Mouse (Mus musculus): Measurements from ENCODE around the gene Tspan1.

Gene Tspan1

DNA sequence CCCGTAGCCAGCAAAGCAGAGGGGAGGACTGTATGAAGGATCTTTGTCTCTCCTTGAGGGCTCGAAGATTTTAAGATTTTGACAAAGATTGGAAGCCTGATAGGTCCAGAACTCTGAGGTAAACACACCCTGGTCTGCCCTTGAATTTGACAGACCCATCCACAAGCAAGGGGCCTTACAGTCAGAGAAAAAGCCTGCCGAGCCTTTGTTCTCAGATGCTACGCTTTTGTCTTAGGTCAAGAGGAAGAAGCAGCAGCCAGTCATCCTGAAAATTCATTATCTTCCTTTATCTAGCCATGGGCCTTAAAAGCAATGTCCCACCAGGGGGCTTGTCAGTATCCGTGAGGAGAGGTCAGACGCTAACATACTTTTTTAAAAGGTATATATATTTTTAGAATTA lies 39.4 kb downstream of the Tspan1 start:
- no peak for DNase-seq (ENCODE audit: low read depth, low spot score)

DNA sequence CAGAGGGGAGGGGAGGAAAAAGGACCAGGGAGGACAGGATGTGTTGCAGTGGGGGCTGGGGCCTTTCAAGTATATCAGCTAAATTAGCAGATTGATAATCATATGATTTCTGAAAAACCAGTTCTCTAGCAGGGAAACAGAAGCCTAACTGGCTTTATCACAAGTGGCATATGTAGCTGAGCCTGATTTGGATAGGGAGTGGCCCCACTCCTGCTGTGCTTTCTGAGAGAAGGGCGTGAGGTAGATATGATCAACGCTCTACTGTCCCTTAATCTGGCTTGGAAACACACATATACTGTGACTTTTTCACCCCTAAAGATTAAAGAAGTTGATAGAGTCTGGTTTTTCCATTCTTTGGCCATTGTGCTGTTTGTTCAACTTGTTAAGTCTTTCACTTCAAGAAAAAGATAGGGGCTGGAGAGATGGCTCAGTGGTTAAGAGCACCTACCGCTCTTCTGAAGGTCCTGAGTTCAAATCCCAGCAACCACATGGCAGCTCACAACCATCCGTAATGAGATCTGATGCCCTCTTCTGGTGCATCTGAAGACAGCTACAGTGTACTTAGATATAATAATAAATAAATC lies 41.5 kb downstream of the Tspan1 start:
- DNase-seq (ENCODE audit: low read depth, low spot score), result no peak

DNA sequence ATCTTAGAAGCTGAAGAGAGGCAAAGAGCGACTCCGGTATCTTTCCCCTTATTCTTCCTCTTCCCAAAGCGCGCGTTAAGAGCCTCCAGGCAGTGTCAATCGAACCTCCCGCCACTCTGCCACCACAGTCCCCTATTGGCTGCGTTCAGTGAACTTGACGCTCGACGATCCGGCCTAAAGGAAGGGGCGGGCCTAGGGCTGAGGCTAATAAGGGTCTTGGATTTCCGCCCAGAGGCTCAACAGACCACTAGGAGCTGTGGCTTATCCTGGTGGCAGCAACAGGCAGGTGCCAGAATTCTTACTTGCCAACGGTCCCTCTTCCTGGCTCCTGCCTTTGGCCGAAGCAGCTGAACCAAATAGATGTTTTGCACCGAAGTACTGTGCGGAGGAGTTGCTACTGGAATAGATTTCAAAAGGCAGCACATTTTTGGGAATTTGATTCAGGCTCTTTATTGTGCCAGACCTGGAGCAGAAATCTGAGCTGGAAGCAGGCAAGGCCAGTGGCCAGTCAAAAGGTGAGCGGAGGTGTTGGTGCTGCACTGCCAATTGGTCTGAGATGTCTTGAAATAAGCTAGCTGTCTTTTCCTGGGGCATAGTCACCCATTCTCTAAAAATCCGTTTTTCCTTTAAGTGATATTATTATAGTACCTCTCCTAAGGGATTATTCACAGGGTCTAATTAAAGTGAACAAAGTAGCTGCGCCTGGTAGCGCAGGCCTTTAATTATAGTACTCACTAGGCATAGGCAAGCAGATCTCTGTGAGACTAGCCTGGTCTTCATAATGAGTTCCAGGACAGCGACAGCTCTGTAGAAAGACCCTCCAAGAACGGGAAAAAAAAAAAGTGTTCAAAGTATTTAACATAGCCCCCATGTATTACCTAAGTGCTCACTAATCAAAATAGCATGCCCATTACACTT lies 43.5 kb downstream of the Tspan1 start, which contains the start of the genes Rad54l and Pomgnt1:
Rad54l (minus strand) TSS at position 89 of the 918 bp plus-strand sequence.
Pomgnt1 (plus strand) TSS at position 239 of the 918 bp plus-strand sequence.
- DNase-seq (ENCODE audit: low read depth, low spot score), result peak; percentile 97

DNA sequence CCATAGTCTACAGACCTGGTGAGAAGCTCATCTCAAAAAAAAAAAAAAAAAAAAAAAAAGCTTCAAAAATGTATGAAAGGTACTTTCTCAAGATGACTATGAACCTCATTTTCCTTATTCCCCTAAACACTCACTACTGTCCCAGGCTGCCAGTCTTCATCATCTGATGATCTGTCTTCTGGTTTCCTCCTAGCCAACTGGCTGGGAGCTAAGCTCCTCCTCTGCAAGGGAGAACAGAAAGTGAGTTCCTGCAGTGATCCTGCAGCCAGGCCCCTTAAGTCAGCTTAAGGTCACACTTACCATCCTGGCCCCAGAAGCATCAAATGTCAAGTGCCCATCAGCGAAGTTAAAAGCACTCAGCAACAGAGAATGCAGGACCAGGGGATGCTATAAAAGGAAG lies 44.6 kb downstream of the Tspan1 start:
- peak; percentile 61 for DNase-seq (ENCODE audit: low read depth, low spot score)
